Mouse (Mus musculus): ENCODE measurements around the gene Prune1. TPM values are rescaled to one million over a fixed set of nuclear protein-coding genes. Genes with fewer than 3 reads are reported as not detected.

Prune1 gene
- polyA plus RNA-seq, 1 experiment from 2014 or later: 10.1 TPM

- Histone ChIP-seq H3K4me2 (replicated peaks; ENCODE audit: low read depth) (no peak overlapping the region; the same call in 1 of the 2 replicates), H3K9me3 (ENCODE audit: control insufficient read depth, low read length) (no peaks in the 10 kb centered on the region), H3K27ac (replicated peaks) (peak overlapping the region; percentile 49; the same call in 1 of the 2 replicates), H3K36me3 (ENCODE audit: control insufficient read depth, insufficient read depth, low read length) (peaks cover 7% of the 10 kb centered on the region), H3K4me3 (ENCODE audit: low read depth, low read length) (no peak overlapping the region), H3K4me1 (replicated peaks; ENCODE audit: control insufficient read depth, insufficient read depth) (no peaks in the 10 kb centered on the region), H3K9ac (ENCODE audit: low read length) (no peak overlapping the region), H3K27me3 (ENCODE audit: control insufficient read depth, insufficient read depth, low read length) (no peaks in the 10 kb centered on the region)
- DNase-seq (ENCODE audit: low spot score): no peak
- WGBS: 57% methylated on average over 5 of the region's 5 CpGs
- ATAC-seq (ENCODE audit: low FRiP score, low TSS enrichment): no peak
- TF ChIP-seq CTCF (IDR thresholded peaks at IDR 0.05; ENCODE audit: low read depth) (no peak), EP300 (optimal IDR thresholded peaks at IDR 0.05) (no peak)
Observed at GRCm38 (mm10) chr3:95286011-95286410, 4.1 kb upstream of the Prune1 start.

GRCm38 (mm10) chr3:95285390-95285789, 3.5 kb upstream of the Prune1 start:
- WGBS: 90% methylated on average over 5 of the region's 5 CpGs
- TF ChIP-seq EP300 (optimal IDR thresholded peaks at IDR 0.05): no peak
- no peak for ATAC-seq (ENCODE audit: low FRiP score, low TSS enrichment)

GRCm38 (mm10) chr3:95284501-95285281, 2.8 kb upstream of the Prune1 start:
- H3K9ac ChIP-seq (ENCODE audit: low read length): no peak overlapping the region

More at GRCm38 (mm10) chr3:95285390-95285789, 3.5 kb upstream of the Prune1 start:
- peaks cover 7% of the 10 kb centered on the region for H3K36me3 ChIP-seq (ENCODE audit: control insufficient read depth, insufficient read depth, low read length)
- H3K4me1 ChIP-seq (replicated peaks; ENCODE audit: control insufficient read depth, insufficient read depth): no peaks in the 10 kb centered on the region
- DNase-seq (ENCODE audit: low spot score): no peak
- no peak overlapping the region for H3K9ac ChIP-seq (ENCODE audit: low read length)
- no peaks in the 10 kb centered on the region for H3K27me3 ChIP-seq (ENCODE audit: control insufficient read depth, insufficient read depth, low read length)
- no peaks in the 10 kb centered on the region for H3K9me3 ChIP-seq (ENCODE audit: control insufficient read depth, low read length)
- 0 out of 2 replicates have a peak overlapping the region, but pooled peaks have one; percentile 58 for H3K27ac ChIP-seq (replicated peaks)
- peak overlapping the region; percentile 80 for H3K4me2 ChIP-seq (replicated peaks; ENCODE audit: low read depth)
- H3K4me3 ChIP-seq (ENCODE audit: low read depth, low read length): no peak overlapping the region

GRCm38 (mm10) chr3:95284062-95284461, 2.2 kb upstream of the Prune1 start:
- TF ChIP-seq EP300 (optimal IDR thresholded peaks at IDR 0.05): no peak
- no peak for TF ChIP-seq CTCF (IDR thresholded peaks at IDR 0.05; ENCODE audit: low read depth)
- Histone ChIP-seq H3K9me3 (ENCODE audit: control insufficient read depth, low read length) (no peaks in the 10 kb centered on the region), H3K36me3 (ENCODE audit: control insufficient read depth, insufficient read depth, low read length) (peaks cover 7% of the 10 kb centered on the region), H3K27ac (replicated peaks) (peak overlapping the region; percentile 98), H3K4me2 (replicated peaks; ENCODE audit: low read depth) (peak overlapping the region; percentile 80), H3K4me3 (ENCODE audit: low read depth, low read length) (peak overlapping the region; percentile 73), H3K27me3 (ENCODE audit: control insufficient read depth, insufficient read depth, low read length) (no peaks in the 10 kb centered on the region), H3K4me1 (replicated peaks; ENCODE audit: control insufficient read depth, insufficient read depth) (no peaks in the 10 kb centered on the region), H3K9ac (ENCODE audit: low read length) (peak overlapping the region; percentile 92)
- ATAC-seq (ENCODE audit: low FRiP score, low TSS enrichment): no peak
- WGBS: 17% methylated on average over 1 of the region's 1 CpGs
- no peak for DNase-seq (ENCODE audit: low spot score)

More at GRCm38 (mm10) chr3:95284501-95285281, 2.8 kb upstream of the Prune1 start:
- DNase-seq (ENCODE audit: low spot score) (no peak), ATAC-seq (ENCODE audit: low FRiP score, low TSS enrichment) (no peak)
- no peaks in the 10 kb centered on the region for H3K9me3 ChIP-seq (ENCODE audit: control insufficient read depth, low read length)
- peak overlapping the region; percentile 80 for H3K4me2 ChIP-seq (replicated peaks; ENCODE audit: low read depth)
- 72% methylated on average over 12 of the region's 12 CpGs for WGBS
- TF ChIP-seq CTCF (IDR thresholded peaks at IDR 0.05; ENCODE audit: low read depth) (no peak), EP300 (optimal IDR thresholded peaks at IDR 0.05) (no peak)
- peak overlapping the region; percentile 73 for H3K4me3 ChIP-seq (ENCODE audit: low read depth, low read length)
- H3K27ac ChIP-seq (replicated peaks): peak overlapping the region; percentile 0; the same call in 1 of the 2 replicates
- no peaks in the 10 kb centered on the region for H3K4me1 ChIP-seq (replicated peaks; ENCODE audit: control insufficient read depth, insufficient read depth)
- no peaks in the 10 kb centered on the region for H3K27me3 ChIP-seq (ENCODE audit: control insufficient read depth, insufficient read depth, low read length)
- H3K36me3 ChIP-seq (ENCODE audit: control insufficient read depth, insufficient read depth, low read length): peaks cover 7% of the 10 kb centered on the region

GRCm38 (mm10) chr3:95283589-95283941, 1.7 kb upstream of the Prune1 start:
- no peaks in the 10 kb centered on the region for H3K9me3 ChIP-seq (ENCODE audit: control insufficient read depth, low read length)
- peaks cover 7% of the 10 kb centered on the region for H3K36me3 ChIP-seq (ENCODE audit: control insufficient read depth, insufficient read depth, low read length)
- H3K4me1 ChIP-seq (replicated peaks; ENCODE audit: control insufficient read depth, insufficient read depth): no peaks in the 10 kb centered on the region
- no peak for ATAC-seq (ENCODE audit: low FRiP score, low TSS enrichment)
- peak overlapping the region; percentile 92 for H3K9ac ChIP-seq (ENCODE audit: low read length)
- no peak for DNase-seq (ENCODE audit: low spot score)
- peak overlapping the region; percentile 80 for H3K4me2 ChIP-seq (replicated peaks; ENCODE audit: low read depth)
- no peaks in the 10 kb centered on the region for H3K27me3 ChIP-seq (ENCODE audit: control insufficient read depth, insufficient read depth, low read length)
- no peak for TF ChIP-seq EP300 (optimal IDR thresholded peaks at IDR 0.05)
- TF ChIP-seq CTCF (IDR thresholded peaks at IDR 0.05; ENCODE audit: low read depth): no peak
- peak overlapping the region; percentile 73 for H3K4me3 ChIP-seq (ENCODE audit: low read depth, low read length)
- WGBS: 0% methylated on average over 7 of the region's 7 CpGs
- H3K27ac ChIP-seq (replicated peaks): peak overlapping the region; percentile 98
